Mouse (Mus musculus) bone marrow macrophage, adult 2 months (primary cell): ENCODE data around the gene Mlxipl. TPM values are rescaled to one million over a fixed set of nuclear protein-coding genes. Genes with fewer than 3 reads are reported as not detected.
A peak's percentile ranks its signal among the peaks of the same experiment; 100 is the strongest.

ENCODE experiments used
- H3K27ac ChIP-seq: 2 replicates; pipeline ENCODE4 v1.5.1; 2012; ENCODE audit warnings: low read depth, low read length; ENCODE audit not compliant: insufficient read depth
- H3K4me1 ChIP-seq: 2 replicates; pipeline ENCODE4 v1.6.1; 2012; ENCODE audit warnings: low read length; ENCODE audit not compliant: control insufficient read depth, insufficient read depth
- H3K4me3 ChIP-seq: 2 replicates; pipeline ENCODE4 v1.5.1; 2012; ENCODE audit warnings: mild to moderate bottlenecking, low read length, moderate library complexity; ENCODE audit not compliant: insufficient read depth
- CTCF ChIP-seq: IDR thresholded peaks from 2 replicates; pipeline ENCODE4 v1.5.1; 2012; ENCODE audit warnings: low read depth, mild to moderate bottlenecking, low read length, moderate library complexity
- POLR2A ChIP-seq: IDR thresholded peaks from 2 replicates; pipeline ENCODE4 v1.6.1; 2012; ENCODE audit warnings: mild to moderate bottlenecking, low read depth, low read length, borderline replicate concordance
- polyA plus RNA-seq: library from polyadenylated mRNA; stranded (reverse); fragments of >200 nt; gene quantifications from 2 replicates; pipeline ENCODE4 v1.2.4, GENCODE M21; 2012; ENCODE audit not compliant: missing spikeins, insufficient read depth, insufficient read length

Gene Mlxipl
- polyA plus RNA-seq, 1 experiment, result not detected

DNA sequence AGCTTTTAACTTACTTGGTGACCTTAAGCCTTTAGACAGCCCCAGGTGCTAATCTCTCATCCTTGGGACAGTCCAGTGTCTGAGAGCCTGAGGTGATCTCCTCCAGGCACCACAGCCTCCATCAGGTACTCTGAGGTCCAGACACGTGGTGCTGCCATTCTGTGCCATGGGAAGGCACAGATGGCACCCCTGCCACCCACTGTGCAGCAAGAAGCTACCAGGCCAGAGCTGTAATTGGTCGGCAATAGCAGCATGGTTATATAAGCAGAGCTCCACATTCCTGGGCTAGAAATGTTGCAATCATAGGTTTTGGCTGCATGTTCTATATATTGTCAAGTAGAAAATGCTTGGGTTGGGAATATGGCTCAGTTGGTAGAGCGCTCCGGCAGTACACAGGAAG, 89.3 kb downstream of the Mlxipl start:
- Histone ChIP-seq H3K4me3 (no peak overlapping the region), H3K27ac (peak overlapping the region; percentile 49), H3K4me1 (peaks cover 15% of the 10 kb centered on the region)
- no peak for TF ChIP-seq CTCF
- no peak for TF ChIP-seq POLR2A

DNA sequence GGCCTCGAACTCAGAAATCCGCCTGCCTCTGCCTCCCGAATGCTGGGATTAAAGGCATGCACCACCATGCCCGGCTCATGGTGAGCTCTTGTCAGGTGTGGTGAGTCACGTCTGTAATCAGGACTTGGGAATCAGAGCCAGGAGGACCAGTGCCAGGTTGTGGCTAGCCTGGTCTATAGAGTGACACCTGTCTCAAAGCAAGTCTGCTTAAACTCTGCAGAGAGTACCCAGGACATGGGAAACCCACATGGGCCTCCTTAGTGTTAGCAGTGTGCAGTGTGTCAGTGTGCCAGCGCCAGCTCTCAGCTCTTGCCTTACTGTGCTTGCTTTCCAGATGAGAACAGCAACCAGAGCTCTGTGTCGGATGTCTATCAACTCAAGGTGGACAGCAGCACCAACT, 89.9 kb downstream of the Mlxipl start:
- H3K27ac ChIP-seq, result no peak overlapping the region
- H3K4me1 ChIP-seq, result peaks cover 15% of the 10 kb centered on the region
- no peak overlapping the region for H3K4me3 ChIP-seq
- no peak for TF ChIP-seq CTCF
- TF ChIP-seq POLR2A, result no peak

DNA sequence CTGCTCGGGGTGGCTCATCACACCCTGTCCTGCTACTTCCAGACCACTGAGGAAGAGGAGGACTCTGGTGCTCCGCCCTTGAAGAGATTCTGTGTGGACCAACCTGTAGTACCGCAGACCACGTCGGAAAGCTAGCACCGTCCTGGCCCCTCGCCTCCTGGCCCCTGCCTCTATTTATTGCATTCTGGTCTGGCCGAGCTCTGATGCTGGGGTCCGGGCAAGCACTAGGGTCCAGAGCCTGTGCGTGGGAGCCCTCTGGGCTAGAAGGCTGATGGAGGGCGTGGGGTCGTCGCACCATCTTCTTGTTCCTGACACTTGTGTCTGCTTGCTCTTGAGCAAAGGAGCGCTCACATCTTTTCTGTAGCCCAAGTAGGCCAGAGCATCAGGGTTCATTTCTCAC, 91.1 kb downstream of the Mlxipl start:
- H3K27ac ChIP-seq, result no peak overlapping the region
- no peak overlapping the region for H3K4me3 ChIP-seq
- TF ChIP-seq CTCF (no peak), POLR2A (no peak)
- peaks cover 21% of the 10 kb centered on the region for H3K4me1 ChIP-seq

DNA sequence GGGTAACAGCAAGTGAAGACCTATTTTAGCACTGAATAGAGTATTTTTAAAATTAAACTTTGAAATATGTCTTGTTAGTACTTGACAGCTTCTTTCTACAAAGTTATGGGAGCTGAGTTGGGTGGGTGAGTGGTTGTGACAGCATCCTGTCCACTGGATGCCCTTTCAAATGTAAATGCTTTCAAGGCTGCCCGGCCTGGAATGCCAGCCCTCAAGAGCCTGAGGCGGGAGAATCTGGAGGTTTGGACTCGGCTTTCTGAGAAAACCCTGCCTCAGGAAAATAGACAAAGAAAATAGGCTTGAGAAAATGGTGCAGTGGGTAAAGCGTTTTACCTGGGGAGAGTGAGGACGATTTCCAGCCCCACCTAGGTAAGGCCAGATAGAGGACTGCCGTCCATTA, 92.1 kb downstream of the Mlxipl start:
- Histone ChIP-seq H3K4me3 (no peak overlapping the region), H3K4me1 (peaks cover 22% of the 10 kb centered on the region), H3K27ac (no peak overlapping the region)
- TF ChIP-seq POLR2A, result no peak
- TF ChIP-seq CTCF, result no peak

DNA sequence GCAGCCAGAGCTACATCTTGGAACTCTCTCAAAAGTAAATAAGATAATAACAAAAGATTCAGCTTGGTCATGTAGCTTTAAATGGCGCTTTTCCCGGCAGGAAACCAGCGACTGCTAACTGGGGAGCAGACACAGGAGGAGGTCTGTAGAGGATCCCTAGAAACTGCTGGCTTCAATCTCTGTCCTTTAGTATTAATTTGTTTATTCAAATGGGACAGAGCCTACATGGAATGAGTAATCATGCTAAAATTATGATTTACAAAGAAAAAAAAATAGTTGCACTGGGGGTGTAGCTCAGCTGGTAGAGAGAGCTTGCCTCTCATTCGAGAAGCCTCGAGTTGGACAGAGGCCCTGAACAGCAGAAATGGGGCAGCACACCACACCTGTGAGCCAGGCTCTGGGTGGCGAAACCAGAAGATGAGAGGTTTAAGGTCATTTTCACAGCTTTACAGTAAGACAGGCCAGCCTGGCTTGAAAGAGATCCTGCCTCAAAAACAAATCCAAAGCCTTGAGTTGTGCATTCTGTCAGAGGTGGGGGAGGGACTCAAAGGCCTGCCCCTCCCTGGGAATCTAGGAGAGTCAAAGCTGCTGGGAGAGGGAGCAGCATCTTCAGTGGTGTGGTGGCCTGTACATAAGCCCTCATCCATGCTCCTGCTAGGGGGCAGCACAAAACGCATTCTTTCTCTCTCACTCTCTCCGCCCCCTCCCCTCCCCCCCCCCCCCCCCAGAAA, 93.6 kb downstream of the Mlxipl start:
- H3K4me1 ChIP-seq, result peaks cover 16% of the 10 kb centered on the region
- TF ChIP-seq CTCF (no peak), POLR2A (no peak)
- H3K4me3 ChIP-seq, result no peak overlapping the region
- no peak overlapping the region for H3K27ac ChIP-seq

DNA sequence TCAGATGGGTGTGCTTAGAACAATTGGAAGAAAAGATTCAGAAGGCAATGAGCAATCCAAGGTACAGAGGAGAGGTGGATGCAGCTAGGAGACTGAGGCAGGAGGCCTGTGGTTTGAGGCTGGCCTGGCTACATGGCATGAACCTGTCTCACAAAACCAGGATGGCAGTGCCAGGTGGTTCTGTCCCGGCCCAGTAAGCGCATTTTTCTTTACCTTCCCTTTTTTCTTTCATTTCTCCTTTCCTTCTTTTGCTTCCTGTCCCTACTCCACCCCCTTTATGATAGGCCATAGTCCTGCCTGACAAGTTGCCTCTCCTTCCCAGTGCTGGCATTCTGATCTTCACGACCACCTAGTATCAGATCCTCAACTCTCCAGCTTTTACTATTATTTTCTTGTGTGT, 95.3 kb downstream of the Mlxipl start:
- peaks cover 18% of the 10 kb centered on the region for H3K4me1 ChIP-seq
- H3K4me3 ChIP-seq, result no peak overlapping the region
- H3K27ac ChIP-seq, result peak overlapping the region; percentile 31
- TF ChIP-seq POLR2A (no peak), CTCF (no peak)

DNA sequence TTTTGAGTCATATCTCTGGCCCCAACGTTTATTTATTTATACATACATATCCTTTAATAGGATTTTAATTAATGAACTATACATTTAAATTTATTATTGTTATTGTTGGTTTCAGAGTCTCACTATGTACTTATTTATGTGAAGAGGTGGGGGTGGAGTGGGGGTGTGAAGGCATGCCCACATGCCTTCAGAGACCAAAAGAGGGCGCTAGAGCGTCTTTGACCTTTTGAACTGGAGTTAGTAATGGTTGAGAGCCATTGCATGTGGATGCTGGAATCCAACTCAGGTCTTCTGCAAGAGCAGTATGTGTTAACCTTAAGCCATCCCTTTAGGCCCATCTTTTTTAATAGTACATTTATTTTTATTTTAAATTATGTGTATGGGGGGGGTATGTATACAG, 95.9 kb downstream of the Mlxipl start:
- 0 out of 2 replicates have a peak overlapping the region, but pooled peaks have one; percentile 31 for H3K27ac ChIP-seq
- H3K4me1 ChIP-seq, result peaks cover 18% of the 10 kb centered on the region
- no peak overlapping the region for H3K4me3 ChIP-seq
- no peak for TF ChIP-seq POLR2A
- peak; percentile 24; the same call in 1 of the 2 replicates for TF ChIP-seq CTCF

DNA sequence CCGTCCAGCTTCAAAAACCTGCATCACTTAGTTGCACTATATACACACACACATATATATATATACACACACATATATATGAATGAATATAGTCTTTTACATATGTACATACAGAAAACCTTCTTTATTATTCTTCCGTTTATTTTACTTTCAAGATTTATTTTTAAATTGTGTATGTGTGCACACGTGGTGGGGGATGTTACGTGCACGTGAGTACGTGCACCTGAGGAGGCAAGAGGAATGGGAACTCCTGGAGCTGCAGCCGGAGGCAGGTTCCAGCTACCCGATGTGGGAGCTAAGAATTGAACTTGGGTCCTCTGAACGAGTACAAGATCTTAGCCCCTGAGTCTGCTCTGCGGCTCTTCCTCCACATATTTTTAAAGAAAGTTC, 96.5 kb downstream of the Mlxipl start:
- TF ChIP-seq POLR2A (no peak), CTCF (no peak)
- Histone ChIP-seq H3K4me3 (peak overlapping the region; percentile 65), H3K27ac (peak overlapping the region; percentile 90), H3K4me1 (peaks cover 18% of the 10 kb centered on the region)

DNA sequence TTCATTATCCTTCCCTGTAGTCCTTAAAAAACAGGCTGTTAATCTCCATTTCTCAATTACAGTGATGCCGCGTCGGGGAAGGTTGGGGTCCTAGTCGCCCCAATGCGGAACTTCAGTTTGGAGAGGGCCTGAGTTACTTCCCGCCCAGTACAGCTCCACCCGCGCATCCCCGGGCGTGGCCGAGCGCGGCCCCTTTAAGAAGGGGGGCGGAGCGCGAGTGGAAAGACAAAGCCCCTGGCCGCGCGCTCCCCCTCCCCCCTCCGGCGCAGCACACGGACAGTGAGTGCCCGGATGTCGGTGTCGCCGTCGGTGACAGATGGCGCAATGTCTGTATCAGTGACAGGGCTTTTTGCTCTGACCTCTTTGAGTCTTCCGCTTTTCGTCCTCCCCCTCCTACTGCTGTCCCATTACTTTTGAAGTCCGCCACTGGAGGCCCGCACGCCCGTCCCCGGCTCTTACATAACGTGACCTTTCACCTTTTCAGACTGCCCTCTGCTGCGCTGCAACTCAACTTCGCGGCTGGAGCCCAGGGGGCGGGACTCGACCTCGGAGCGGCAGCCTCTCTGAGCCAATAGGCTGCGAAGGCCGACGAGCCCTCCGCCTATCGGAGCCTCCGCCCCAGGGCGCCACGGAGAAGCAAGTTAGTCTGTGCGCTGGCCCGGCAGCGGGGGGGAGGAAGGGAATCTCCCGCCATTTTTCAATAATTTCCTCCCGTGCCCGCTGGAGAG, 97.1 kb downstream of the Mlxipl start, which contains the start of gene Baz1b:
Gene Baz1b, plus strand, starts transcription at position 644 of the 728 bp plus-strand sequence.
- Histone ChIP-seq H3K27ac (peak within 1 kb of the TSS; percentile 90), H3K4me3 (peak within 1 kb of the TSS; percentile 83), H3K4me1 (peaks cover 20% of the 10 kb centered on the region)
- TF ChIP-seq POLR2A, result 0 out of 2 replicates have a peak, but pooled peaks have one; percentile 13
- no peak for TF ChIP-seq CTCF
